Mouse (Mus musculus) layer of hippocampus, postnatal 10 days (tissue): ENCODE results near the gene 1700020N01Rik. TPM values are rescaled to one million over a fixed set of nuclear protein-coding genes. Genes with fewer than 3 reads are reported as not detected.

Experiments used
- DNase-seq, 2 experiments: peaks; one replicate each; pipeline ENCODE4 v3.0.0; 2021; ENCODE audit warnings: low spot score in 2 of 2
- long read RNA-seq: library from polyadenylated mRNA; stranded (forward); transcript quantifications from one replicate; pipeline ENCODE4 v2.0.0, GENCODE M21; 2023
- total RNA-seq, 2 experiments: library from RNA; stranded (reverse); gene quantifications; 2 replicates each; pipeline ENCODE4 v1.2.3; 2021

The 1700020N01Rik gene
- not detected for total RNA-seq
- long read RNA-seq, result 0 reads

GRCm38 (mm10) chr10:21592896-21593380, at the start of gene 1700020N01Rik:
Gene 1700020N01Rik, plus strand, starts transcription at chr10:21593145.
- DNase-seq, result no peak

GRCm38 (mm10) chr10:21543576-21544278, 49.2 kb upstream of the 1700020N01Rik start:
- DNase-seq, result no peak

- no peak for DNase-seq
Observed at GRCm38 (mm10) chr10:21544721-21545120, 48.2 kb upstream of the 1700020N01Rik start.

- peak in 1 of 2 experiments; percentile 13 for DNase-seq
Observed at GRCm38 (mm10) chr10:21545446-21545845, 47.5 kb upstream of the 1700020N01Rik start.

GRCm38 (mm10) chr10:21548871-21549505, 44.0 kb upstream of the 1700020N01Rik start:
- no peak for DNase-seq

GRCm38 (mm10) chr10:21552967-21553682, 39.8 kb upstream of the 1700020N01Rik start:
- no peak for DNase-seq

- DNase-seq, result no peak
Observed at GRCm38 (mm10) chr10:21553683-21554035, 39.3 kb upstream of the 1700020N01Rik start.

GRCm38 (mm10) chr10:21554896-21555580, 37.9 kb upstream of the 1700020N01Rik start:
- no peak for DNase-seq

- DNase-seq, result no peak
Observed at GRCm38 (mm10) chr10:21559769-21560168, 33.2 kb upstream of the 1700020N01Rik start.

- DNase-seq, result no peak
Observed at GRCm38 (mm10) chr10:21561181-21561580, 31.8 kb upstream of the 1700020N01Rik start.

GRCm38 (mm10) chr10:21563446-21563845, 29.5 kb upstream of the 1700020N01Rik start:
- no peak for DNase-seq

GRCm38 (mm10) chr10:21564189-21564588, 28.8 kb upstream of the 1700020N01Rik start:
- no peak for DNase-seq

- no peak for DNase-seq
Observed at GRCm38 (mm10) chr10:21566074-21566473, 26.9 kb upstream of the 1700020N01Rik start.

- no peak for DNase-seq
Observed at GRCm38 (mm10) chr10:21571615-21572014, 21.3 kb upstream of the 1700020N01Rik start.

GRCm38 (mm10) chr10:21573713-21574112, 19.2 kb upstream of the 1700020N01Rik start:
- no peak for DNase-seq

GRCm38 (mm10) chr10:21575806-21576378, 17.1 kb upstream of the 1700020N01Rik start:
- no peak for DNase-seq

- DNase-seq, result no peak
Observed at GRCm38 (mm10) chr10:21577798-21578197, 15.1 kb upstream of the 1700020N01Rik start.

GRCm38 (mm10) chr10:21581546-21581945, 11.4 kb upstream of the 1700020N01Rik start:
- no peak for DNase-seq

GRCm38 (mm10) chr10:21587041-21587440, 5.9 kb upstream of the 1700020N01Rik start:
- DNase-seq, result no peak

- no peak for DNase-seq
Observed at GRCm38 (mm10) chr10:21588007-21588852, 4.7 kb upstream of the 1700020N01Rik start.
